Mouse (Mus musculus) cerebellum, adult 2 months (tissue): ENCODE results near the gene Mvd.

Experiments used
- CTCF ChIP-seq: fragments of 200-500 bp; IDR thresholded peaks from 2 replicates; pipeline ENCODE4 v1.5.1; 2011; ENCODE audit warnings: low read depth, mild to moderate bottlenecking, control low read depth, low read length, moderate library complexity, borderline replicate concordance; ENCODE audit not compliant: insufficient read depth
- POLR2A ChIP-seq: fragments of 200-500 bp; IDR thresholded peaks from 2 replicates; pipeline ENCODE4 v1.6.1; 2011; ENCODE audit warnings: low read length, control low read depth, borderline replicate concordance; ENCODE audit not compliant: insufficient read depth

- TF ChIP-seq CTCF (no peak), POLR2A (no peak)
Observed at GRCm38 (mm10) chr8:122433269-122433905, 9.8 kb downstream of the Mvd start.
